Mouse (Mus musculus) lung, adult 2 months (tissue): ENCODE measurements around the gene Adgrg3.

Source experiments
- CTCF ChIP-seq: fragments of 200-500 bp; IDR thresholded peaks from 2 replicates; pipeline ENCODE4 v1.5.1; 2011; ENCODE audit warnings: mild to moderate bottlenecking, low read length, control low read depth; ENCODE audit not compliant: insufficient read depth
- POLR2A ChIP-seq: fragments of 200-500 bp; IDR thresholded peaks from 2 replicates; pipeline ENCODE4 v1.6.1; 2011; ENCODE audit warnings: low read depth, mild to moderate bottlenecking, control low read depth, low read length, borderline replicate concordance; ENCODE audit errors: extremely low read depth

GRCm38 (mm10) chr8:94976651-94977417 lies 40.7 kb upstream of the Adgrg3 start:
- TF ChIP-seq POLR2A (peak; percentile 96; the same call in 1 of the 2 replicates), CTCF (no peak)
